Mouse (Mus musculus) G1E-ER4 (cell line): Measurements from ENCODE around the gene P2rx5. TPM values are rescaled to one million over a fixed set of nuclear protein-coding genes. Genes with fewer than 3 reads are reported as not detected.

Experiments used
- GATA1 ChIP-seq: IDR thresholded peaks from one replicate; pipeline ENCODE4 v1.8.0; 2012; ENCODE audit warnings: low read length, inconsistent platforms
- polyA plus RNA-seq: library from polyadenylated mRNA; stranded (reverse); fragments of >175 nt; gene quantifications from 2 replicates; pipeline ENCODE4 v1.2.3, GENCODE M21; 2012

Gene P2rx5
- polyA plus RNA-seq, 1 experiment, result not detected

DNA sequence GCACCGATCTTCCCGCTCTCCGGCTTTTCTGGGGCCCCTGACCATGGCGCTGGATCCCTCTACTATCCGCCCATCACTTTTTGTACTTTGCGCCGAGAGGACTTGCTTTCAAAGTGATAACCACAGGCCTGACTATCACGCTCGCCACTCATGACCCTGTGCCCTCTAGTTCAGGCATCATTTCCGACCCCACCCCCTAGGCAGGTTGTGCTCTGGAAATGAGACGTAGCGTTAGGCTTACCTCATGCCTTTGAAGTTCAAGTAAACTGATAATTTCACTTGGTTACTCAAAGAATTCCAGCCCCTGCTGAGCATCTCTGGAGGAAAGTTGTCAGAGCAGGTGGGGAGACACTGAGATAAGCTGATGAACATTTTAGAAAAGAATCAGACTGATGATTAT is 39.7 kb downstream of the P2rx5 start:
- no peak for TF ChIP-seq GATA1

DNA sequence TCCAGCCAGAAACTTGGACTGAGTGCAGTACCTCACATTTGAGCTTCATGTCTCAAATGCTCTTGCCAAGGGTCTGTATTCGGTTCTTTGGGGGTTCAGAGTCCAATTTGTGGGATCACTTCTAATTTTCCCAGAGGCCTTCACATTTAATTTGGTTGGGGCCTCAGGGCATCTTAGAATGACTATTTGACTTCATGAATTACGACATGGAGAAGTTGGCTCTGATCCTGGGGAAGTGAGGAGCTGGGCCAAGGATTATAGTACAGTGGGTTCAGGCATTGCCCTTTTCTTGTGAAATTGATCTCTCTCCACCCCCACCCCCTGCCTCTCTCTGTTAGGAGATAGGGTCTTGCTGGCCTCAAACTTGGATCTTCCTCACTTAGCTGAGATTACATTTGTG is 40.8 kb downstream of the P2rx5 start:
- no peak for TF ChIP-seq GATA1

GRCm38 (mm10) chr11:73201597-73201996 is 41.4 kb downstream of the P2rx5 start:
- TF ChIP-seq GATA1, result no peak

DNA sequence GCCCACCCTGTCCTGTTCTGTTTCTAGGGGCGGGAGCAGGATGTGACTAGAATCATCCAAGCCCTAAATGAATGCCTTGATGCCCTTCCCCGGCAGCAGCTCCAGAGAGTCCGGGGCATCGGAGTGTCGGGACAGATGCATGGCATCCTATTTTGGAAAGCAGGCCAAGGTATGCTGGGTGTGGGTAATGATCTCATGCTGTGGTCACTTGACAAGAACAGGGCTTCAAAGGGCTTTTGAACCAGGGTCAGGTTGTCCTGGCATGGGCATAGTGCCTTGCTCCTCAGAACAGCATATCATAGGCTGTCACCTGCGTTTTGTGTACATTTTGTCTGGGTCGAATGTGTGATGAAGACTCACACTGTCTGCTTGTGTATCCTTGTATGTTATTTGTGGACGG is 43.7 kb downstream of the P2rx5 start:
- no peak for TF ChIP-seq GATA1

- TF ChIP-seq GATA1, result no peak
Observed at GRCm38 (mm10) chr11:73205194-73205593, 45.0 kb downstream of the P2rx5 start.

DNA sequence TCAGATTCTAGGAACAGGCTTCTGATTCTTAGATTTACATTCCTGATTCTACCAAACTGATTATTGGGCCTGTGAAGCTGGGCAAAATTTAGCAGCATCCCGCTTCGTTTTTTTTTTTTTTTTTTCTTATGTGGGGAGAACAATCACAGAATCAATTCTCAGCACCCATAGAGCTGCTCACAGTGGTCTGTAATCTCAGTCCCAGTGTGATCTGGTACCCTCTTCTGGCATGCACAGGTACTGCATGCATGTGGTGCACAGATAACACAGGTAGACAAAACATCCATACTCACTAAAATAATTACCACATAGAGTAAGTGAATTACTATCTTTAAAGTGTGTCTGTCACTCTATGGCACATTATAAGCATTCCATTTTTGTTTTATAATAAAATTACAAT is 47.4 kb downstream of the P2rx5 start:
- TF ChIP-seq GATA1, result no peak

DNA sequence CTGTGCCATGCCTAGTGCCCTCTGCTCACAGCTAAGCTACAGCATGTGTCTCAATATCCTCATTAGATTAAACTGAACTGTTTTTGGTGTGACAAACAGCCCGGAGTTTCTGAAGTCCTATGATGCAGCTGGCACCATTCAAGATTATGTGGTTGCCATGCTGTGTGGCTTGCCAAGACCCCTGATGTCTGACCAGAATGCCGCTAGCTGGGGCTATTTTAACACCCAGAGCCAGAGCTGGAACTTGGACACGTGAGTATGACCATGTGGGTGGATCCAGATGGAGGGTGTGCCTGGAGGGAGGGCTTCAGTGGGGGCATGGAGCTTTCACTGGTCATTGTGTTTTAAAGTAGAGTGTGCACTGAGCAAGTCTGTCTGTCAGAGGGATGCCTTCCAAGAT is 53.7 kb downstream of the P2rx5 start:
- TF ChIP-seq GATA1, result no peak

DNA sequence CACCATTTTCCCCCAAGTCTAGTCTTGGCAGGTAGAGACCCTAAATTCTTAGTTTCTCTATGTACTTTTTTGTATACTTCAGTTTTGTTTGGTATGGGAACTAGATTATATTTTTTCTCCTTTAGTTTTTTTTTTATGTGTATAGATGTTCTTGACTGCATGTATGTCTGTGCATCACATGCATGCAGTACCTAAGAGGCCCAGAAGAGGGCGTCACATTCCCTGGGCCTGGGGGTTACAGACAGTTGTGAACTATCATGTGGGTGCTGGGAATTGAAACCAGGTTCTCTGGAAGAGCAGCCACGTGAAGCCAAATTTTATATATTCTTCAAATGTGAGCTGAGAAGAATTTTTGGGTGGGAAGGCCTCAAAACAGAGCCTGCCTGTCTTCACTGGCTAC is 59.5 kb downstream of the P2rx5 start:
- TF ChIP-seq GATA1, result no peak

- TF ChIP-seq GATA1, result no peak
Observed at GRCm38 (mm10) chr11:73220651-73221050, 60.4 kb downstream of the P2rx5 start.

Other genes with a start within 250 kb of the P2rx5 start
- 13.9 and 15.7 TPM in 2 replicates for gene Atp2a3, start 199.3 kb upstream of the P2rx5 start, polyA plus RNA-seq
- 5.8 and 14.4 TPM in 2 replicates for gene P2rx1, start 161.3 kb upstream of the P2rx5 start, polyA plus RNA-seq
- 3.8 TPM in 2 replicates for gene Camkk1, start 141.4 kb upstream of the P2rx5 start, polyA plus RNA-seq
- 9.1 and 12.0 TPM in 2 replicates for gene Ncbp3, start 112.6 kb upstream of the P2rx5 start, polyA plus RNA-seq
- 0.03 TPM in 2 replicates for gene Itgae, start 69.8 kb upstream of the P2rx5 start, polyA plus RNA-seq
- 26.0 and 32.8 TPM in 2 replicates for gene Haspin, start 22.1 kb upstream of the P2rx5 start, polyA plus RNA-seq
- gene Emc6, start 16.6 kb downstream of the P2rx5 start, polyA plus RNA-seq, result 271 and 304 TPM in 2 replicates
- gene Tax1bp3, start 16.7 kb downstream of the P2rx5 start, polyA plus RNA-seq, result 2.9 and 7.4 TPM in 2 replicates
- 1.8 and 3.1 TPM in 2 replicates for gene Ctns, start 38.6 kb downstream of the P2rx5 start, polyA plus RNA-seq
- gene Shpk, start 39.0 kb downstream of the P2rx5 start, polyA plus RNA-seq, result 1.3 TPM in 2 replicates
- not detected in 2 replicates for gene Trpv1, start 73.9 kb downstream of the P2rx5 start, polyA plus RNA-seq
- gene Trpv3, start 107.0 kb downstream of the P2rx5 start, polyA plus RNA-seq, result not detected in 2 replicates
- gene Aspa, start 169.2 kb downstream of the P2rx5 start, polyA plus RNA-seq, result not detected in 2 replicates
- gene Gm49340, start 169.3 kb downstream of the P2rx5 start, polyA plus RNA-seq, result not detected in 2 replicates
- not detected in 2 replicates for gene Spata22, start 169.3 kb downstream of the P2rx5 start, polyA plus RNA-seq
- gene Olfr20, start 190.4 kb downstream of the P2rx5 start, polyA plus RNA-seq, result not detected in 2 replicates
- gene Olfr376, start 210.8 kb downstream of the P2rx5 start, polyA plus RNA-seq, result not detected in 2 replicates
- not detected in 2 replicates for gene Olfr1, start 239.2 kb downstream of the P2rx5 start, polyA plus RNA-seq